ENCODE assay signal across 8 mouse cellular contexts in genomic region chr8:111876355-111876948, GRCm38 (mm10). TPM values are rescaled to one million over a fixed set of nuclear protein-coding genes. Genes with fewer than 3 reads are reported as not detected.
DNase-seq lines count a peak whose midpoint lies in the region; ATAC-seq and TF ChIP-seq lines count a peak whose summit lies in the region.

Gene Tmem170, minus strand, starts transcription at chr8:111876750.

- H3K9me3 ChIP-seq in heart, embryonic 12.5 days (replicated peaks) = no peaks in the 10 kb centered on the region; the same call in 1 of the 2 replicates
- no peaks in the 10 kb centered on the region for H3K9me3 ChIP-seq in kidney, postnatal 0 days (replicated peaks; ENCODE audit: low read length)
- no peaks in the 10 kb centered on the region for H3K9me3 ChIP-seq in liver, embryonic 11.5 days (ENCODE audit: control insufficient read depth, low read length)
- H3K9me3 ChIP-seq in stomach, embryonic 14.5 days (ENCODE audit: control insufficient read depth, low read depth, low read length) = no peaks in the 10 kb centered on the region

- under 1% methylated on average over 53 of the region's 53 CpGs for WGBS in heart, embryonic 12.5 days
- WGBS in kidney, postnatal 0 days = under 1% methylated on average over 41 of the region's 53 CpGs
- under 1% methylated on average over 45 of the region's 53 CpGs for WGBS in liver, embryonic 11.5 days
- WGBS in stomach, embryonic 14.5 days = under 1% methylated on average over 49 of the region's 53 CpGs

- H3K27ac ChIP-seq in heart, embryonic 12.5 days (ENCODE audit: poor library complexity, severe bottlenecking) = peak within 1 kb of the TSS; percentile 44; the same call in 1 of the 2 replicates
- H3K27ac ChIP-seq in kidney, postnatal 0 days = peak within 1 kb of the TSS; percentile 85
- peak within 1 kb of the TSS; percentile 70 for H3K27ac ChIP-seq in liver, embryonic 11.5 days (ENCODE audit: low read depth, low read length)
- H3K27ac ChIP-seq in stomach, embryonic 14.5 days (ENCODE audit: low read length) = peak within 1 kb of the TSS; percentile 70; the same call in 1 of the 2 replicates

- no peaks in the 10 kb centered on the region for H3K27me3 ChIP-seq in heart, embryonic 12.5 days (replicated peaks)
- H3K27me3 ChIP-seq in kidney, postnatal 0 days (ENCODE audit: insufficient read depth, low read length) = no peaks in the 10 kb centered on the region
- H3K27me3 ChIP-seq in liver, embryonic 11.5 days (replicated peaks; ENCODE audit: control insufficient read depth, insufficient read depth, low read length) = no peaks in the 10 kb centered on the region
- no peaks in the 10 kb centered on the region for H3K27me3 ChIP-seq in stomach, embryonic 14.5 days (ENCODE audit: control insufficient read depth, insufficient read depth, low read length)

- peaks cover 6% of the 10 kb centered on the region; the same call in 1 of the 2 replicates for H3K36me3 ChIP-seq in heart, embryonic 12.5 days
- no peaks in the 10 kb centered on the region for H3K36me3 ChIP-seq in kidney, postnatal 0 days (ENCODE audit: insufficient read depth, low read length)
- no peaks in the 10 kb centered on the region for H3K36me3 ChIP-seq in liver, embryonic 11.5 days (ENCODE audit: control insufficient read depth, insufficient read depth, low read length)
- H3K36me3 ChIP-seq in stomach, embryonic 14.5 days (ENCODE audit: control insufficient read depth, insufficient read depth, low read length) = no peaks in the 10 kb centered on the region

- peak within 1 kb of the TSS; percentile 93 for H3K4me2 ChIP-seq in heart, embryonic 12.5 days
- H3K4me2 ChIP-seq in kidney, postnatal 0 days (ENCODE audit: low read length) = peak within 1 kb of the TSS; percentile 84
- peak within 1 kb of the TSS; percentile 68 for H3K4me2 ChIP-seq in liver, embryonic 11.5 days
- H3K4me2 ChIP-seq in stomach, embryonic 14.5 days (replicated peaks; ENCODE audit: low read depth, low read length) = peak within 1 kb of the TSS; percentile 67

- peak; percentile 98 for TF ChIP-seq CTCF in kidney, postnatal 0 days (IDR thresholded peaks at IDR 0.05; ENCODE audit: low read depth)

- peak within 1 kb of the TSS; percentile 82 for H3K9ac ChIP-seq in heart, embryonic 12.5 days
- H3K9ac ChIP-seq in kidney, postnatal 0 days (ENCODE audit: low read depth, low read length) = peak within 1 kb of the TSS; percentile 75
- peak within 1 kb of the TSS; percentile 64 for H3K9ac ChIP-seq in liver, embryonic 11.5 days (ENCODE audit: low read depth, low read length)
- peak within 1 kb of the TSS; percentile 43 for H3K9ac ChIP-seq in stomach, embryonic 14.5 days (replicated peaks; ENCODE audit: low read depth, low read length)

- H3K4me3 ChIP-seq in heart, embryonic 12.5 days = peak within 1 kb of the TSS; percentile 68
- H3K4me3 ChIP-seq in kidney, postnatal 0 days (replicated peaks; ENCODE audit: low read depth, low read length) = peak within 1 kb of the TSS; percentile 82
- H3K4me3 ChIP-seq in liver, embryonic 11.5 days (ENCODE audit: low read depth, low read length) = peak within 1 kb of the TSS; percentile 80
- peak within 1 kb of the TSS; percentile 65 for H3K4me3 ChIP-seq in stomach, embryonic 14.5 days (ENCODE audit: low read depth, low read length)

- peaks cover 4% of the 10 kb centered on the region for H3K4me1 ChIP-seq in heart, embryonic 12.5 days (replicated peaks)
- 0 out of 2 replicates have a peak, but pooled peaks cover 3% of the 10 kb centered on the region for H3K4me1 ChIP-seq in kidney, postnatal 0 days (replicated peaks; ENCODE audit: insufficient read depth, low read length)
- peaks cover 7% of the 10 kb centered on the region; the same call in 1 of the 2 replicates for H3K4me1 ChIP-seq in liver, embryonic 11.5 days (replicated peaks; ENCODE audit: control insufficient read depth, insufficient read depth, low read length)
- no peaks in the 10 kb centered on the region for H3K4me1 ChIP-seq in stomach, embryonic 14.5 days (ENCODE audit: control insufficient read depth, insufficient read depth, low read length)

- peak; percentile 99 for DNase-seq in CD4-positive helper T cell, adult 2 months (ENCODE audit: low read depth, low spot score)
- DNase-seq in brain, embryonic 18.5 days (ENCODE audit: low read depth, low spot score) = peak; percentile 91
- DNase-seq in kidney, postnatal 0 days (ENCODE audit: low spot score) = peak; percentile 99
- peak; percentile 96 for DNase-seq in liver, embryonic 11.5 days (ENCODE audit: low spot score)
- peak; percentile 100 for DNase-seq in naive thymus-derived CD4-positive, alpha-beta T cell, adult 2 months (ENCODE audit: low read depth)

- ATAC-seq in erythroid progenitor cell, adult 5-6 weeks (replicated peaks; ENCODE audit: low FRiP score, poor library complexity, severe bottlenecking) = peak; percentile 98
- peak; percentile 99 for ATAC-seq in heart, embryonic 12.5 days (ENCODE audit: insufficient number of reproducible peaks, low FRiP score)
- peak; percentile 98 for ATAC-seq in kidney, postnatal 0 days (replicated peaks; ENCODE audit: low FRiP score, low read depth)
- ATAC-seq in liver, embryonic 11.5 days (replicated peaks; ENCODE audit: low FRiP score) = peak; percentile 99
- peak; percentile 98 for ATAC-seq in stomach, embryonic 14.5 days (ENCODE audit: insufficient number of reproducible peaks, insufficient read depth, low FRiP score, low read depth)

RNA-seq across cellular contexts. Expression of gene Tmem170, which starts in this region (rescaled TPM):
- total RNA-seq in erythroid progenitor cell, adult 5-6 weeks (2015; ENCODE audit: low replicate concordance) = 11.3 and 11.5 TPM in 2 replicates
- 5.4 and 9.2 TPM in 2 replicates for total RNA-seq in erythroid progenitor cell, adult 5-6 weeks (2017; ENCODE audit: low replicate concordance)
- polyA plus RNA-seq in heart, embryonic 12.5 days (2016; fragmentation: Nextera tagmentation; extraction: Ambion mirVana) = 4.4 and 4.8 TPM in 2 replicates
- 15.1 and 15.8 TPM in 2 replicates for polyA plus RNA-seq in kidney, postnatal 0 days (2015; fragmentation: Nextera tagmentation; extraction: Ambion mirVana)
- polyA plus RNA-seq in liver, embryonic 11.5 days (2014; fragmentation: Nextera tagmentation; extraction: Ambion mirVana) = 8.0 and 8.4 TPM in 2 replicates
- 9.7 and 11.8 TPM in 2 replicates for polyA plus RNA-seq in stomach, embryonic 14.5 days (2014; fragmentation: Nextera tagmentation; extraction: Ambion mirVana)

Comparison
In these comparisons a context has a peak if more than half of its experiments do, and no peak if none do; other contexts are left out.
1. Peak in every context shown above with its lines: DNase-seq, ATAC-seq, H3K4me3 ChIP-seq and H3K27ac ChIP-seq.